Mouse (Mus musculus) bone marrow macrophage, adult 2 months (primary cell): ENCODE measurements around the gene Foxo3.
A peak's percentile ranks its signal among the peaks of the same experiment; 100 is the strongest.

Experiments used
- CTCF ChIP-seq: IDR thresholded peaks from 2 replicates; pipeline ENCODE4 v1.5.1; 2012; ENCODE audit warnings: low read depth, mild to moderate bottlenecking, low read length, moderate library complexity
- POLR2A ChIP-seq: IDR thresholded peaks from 2 replicates; pipeline ENCODE4 v1.6.1; 2012; ENCODE audit warnings: mild to moderate bottlenecking, low read depth, low read length, borderline replicate concordance

DNA sequence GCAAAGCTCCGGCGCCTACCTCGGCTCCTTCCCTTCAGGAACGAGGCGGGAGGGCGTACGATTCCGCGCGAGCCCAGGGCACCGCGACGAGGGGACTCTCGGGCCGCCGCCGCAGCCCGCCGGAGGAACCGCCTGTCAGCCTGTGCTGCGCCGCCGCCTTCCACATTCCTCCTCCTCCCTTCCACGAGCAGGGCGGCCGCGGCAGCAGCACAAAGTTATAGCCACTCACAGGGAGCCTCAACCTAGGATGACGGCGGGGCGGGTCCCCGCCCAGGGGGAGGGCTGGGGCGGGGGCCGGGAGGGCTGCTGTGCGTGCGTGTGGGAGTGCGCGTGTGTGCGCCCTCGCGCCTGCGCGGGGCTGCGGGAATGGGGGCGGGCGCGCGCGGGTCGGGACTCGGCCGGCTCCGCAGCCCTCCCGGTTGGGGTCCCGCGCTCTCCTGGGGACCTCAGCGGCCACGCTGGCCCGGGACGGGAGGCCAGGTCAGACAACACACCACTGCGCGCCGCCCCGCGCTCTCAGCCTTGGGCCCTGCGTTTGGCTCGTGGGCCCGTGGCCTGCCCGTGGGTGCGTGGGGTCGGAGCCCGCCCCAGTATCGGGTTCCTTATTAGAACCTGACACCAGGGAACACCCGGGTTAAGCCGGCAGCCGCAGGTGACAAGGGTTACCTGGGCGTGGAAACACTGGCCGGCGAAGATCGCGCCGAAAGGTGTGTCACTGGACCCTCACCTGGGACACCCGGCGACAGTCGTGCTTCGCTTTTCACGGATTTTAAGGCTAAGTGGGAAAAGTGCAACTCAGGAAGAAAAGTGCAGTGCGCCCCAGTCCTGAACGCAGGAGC, at the start of gene Foxo3:
- TF ChIP-seq POLR2A (0 out of 2 replicates have a peak, but pooled peaks have one; percentile 86), CTCF (no peak)
